ENCODE assay signal across 8 mouse cellular contexts in genomic region chr2:35610168-35610951, GRCm38 (mm10). TPM values are rescaled to one million over a fixed set of nuclear protein-coding genes. Genes with fewer than 3 reads are reported as not detected.
DNase-seq lines count a peak whose midpoint lies in the region; ATAC-seq and TF ChIP-seq lines count a peak whose summit lies in the region.

No protein-coding gene starts in this region.

- 13% methylated on average over 11 of the region's 11 CpGs for WGBS in forebrain, postnatal 0 days
- 4% methylated on average over 11 of the region's 11 CpGs for WGBS in midbrain, postnatal 0 days

- H3K4me2 ChIP-seq in forebrain, postnatal 0 days (ENCODE audit: low read depth): 0 out of 2 replicates have a peak overlapping the region, but pooled peaks have one; percentile 21
- peak overlapping the region; percentile 24; the same call in 1 of the 2 replicates for H3K4me2 ChIP-seq in midbrain, postnatal 0 days (ENCODE audit: low read depth, low read length, poor library complexity, severe bottlenecking)

- H3K27ac ChIP-seq in forebrain, postnatal 0 days (ENCODE audit: low read depth, low read length): no peak overlapping the region
- H3K27ac ChIP-seq in midbrain, postnatal 0 days (ENCODE audit: low read depth, low read length): no peak overlapping the region

- H3K9me3 ChIP-seq in erythroblast, embryonic 14.5 days (ENCODE audit: control insufficient read depth, low read length): no peaks in the 10 kb centered on the region
- H3K9me3 ChIP-seq in forebrain, postnatal 0 days (ENCODE audit: low read length): no peaks in the 10 kb centered on the region
- H3K9me3 ChIP-seq in midbrain, postnatal 0 days (ENCODE audit: low read length): no peaks in the 10 kb centered on the region

- DNase-seq in adipocyte (ENCODE audit: low spot score): peak; percentile 29
- DNase-seq in forebrain, postnatal 0 days: peak; percentile 41
- peak; percentile 54 to 78 for DNase-seq in left cerebral cortex, adult 18-20 months (ENCODE audit: low spot score in 2 of 2)
- DNase-seq in midbrain, postnatal 0 days (ENCODE audit: low spot score): no peak
- no peak for DNase-seq in spleen, postnatal 4 days (ENCODE audit: low spot score in 2 of 2)
- no peak for DNase-seq in gastrocnemius, postnatal 25 days

- H3K4me3 ChIP-seq in erythroblast, embryonic 14.5 days (replicated peaks): peak overlapping the region; percentile 23
- H3K4me3 ChIP-seq in forebrain, postnatal 0 days (ENCODE audit: low read depth, low read length): no peak overlapping the region
- no peak overlapping the region for H3K4me3 ChIP-seq in midbrain, postnatal 0 days (ENCODE audit: low read depth, low read length)

- ATAC-seq in erythroblast, adult 5-6 weeks (replicated peaks; ENCODE audit: low FRiP score, poor library complexity, severe bottlenecking): no peak
- peak; percentile 72 for ATAC-seq in forebrain, postnatal 0 days
- ATAC-seq in midbrain, postnatal 0 days (ENCODE audit: low FRiP score): peak; percentile 28; the same call in 1 of the 2 replicates

- H3K4me1 ChIP-seq in erythroblast, embryonic 14.5 days (ENCODE audit: control insufficient read depth): no peaks in the 10 kb centered on the region
- H3K4me1 ChIP-seq in forebrain, postnatal 0 days (ENCODE audit: insufficient read depth): peaks cover 13% of the 10 kb centered on the region
- peaks cover 22% of the 10 kb centered on the region for H3K4me1 ChIP-seq in midbrain, postnatal 0 days (ENCODE audit: insufficient read depth, low read length)

- H3K9ac ChIP-seq in forebrain, postnatal 0 days: no peak overlapping the region
- H3K9ac ChIP-seq in midbrain, postnatal 0 days (replicated peaks; ENCODE audit: low read length, poor library complexity, severe bottlenecking): no peak overlapping the region

- TF ChIP-seq CTCF in forebrain, postnatal 0 days (IDR thresholded peaks at IDR 0.05; ENCODE audit: low read depth): no peak
- no peak for TF ChIP-seq CTCF in midbrain, postnatal 0 days (IDR thresholded peaks at IDR 0.05)

- H3K27me3 ChIP-seq in erythroblast, embryonic 14.5 days (ENCODE audit: control insufficient read depth): no peaks in the 10 kb centered on the region
- H3K27me3 ChIP-seq in forebrain, postnatal 0 days (ENCODE audit: insufficient read depth, low read length): no peaks in the 10 kb centered on the region
- H3K27me3 ChIP-seq in midbrain, postnatal 0 days (ENCODE audit: insufficient read depth, low read length): no peaks in the 10 kb centered on the region

- no peaks in the 10 kb centered on the region for H3K36me3 ChIP-seq in erythroblast, embryonic 14.5 days (ENCODE audit: control insufficient read depth)
- no peaks in the 10 kb centered on the region for H3K36me3 ChIP-seq in forebrain, postnatal 0 days (ENCODE audit: insufficient read depth)
- H3K36me3 ChIP-seq in midbrain, postnatal 0 days (ENCODE audit: insufficient read depth, low read length): no peaks in the 10 kb centered on the region

RNA-seq across cellular contexts. Expression of gene Dab2ip, which starts 52.3 kb away (rescaled TPM):
- polyA plus RNA-seq in erythroblast, embryonic 14.5 days (2012): 0.10 and 0.20 TPM in 2 replicates
- total RNA-seq in erythroblast, adult 5-6 weeks (2015; ENCODE audit: low replicate concordance): 0.19 and 2.3 TPM in 2 replicates
- 1.4 and 2.2 TPM in 2 replicates for total RNA-seq in erythroblast, adult 5-6 weeks (2017; ENCODE audit: low replicate concordance)
- 112 and 119 TPM in 2 replicates for total RNA-seq in forebrain, postnatal 0 days (2014; rRNA removed)
- polyA plus RNA-seq in forebrain, postnatal 0 days (2015; fragmentation: Nextera tagmentation; extraction: Ambion mirVana): 54.9 and 65.4 TPM in 2 replicates
- 100 to 1,000 TPM; 133 to 135 TPM for total RNA-seq in left cerebral cortex, adult 18-20 months (2021)
- 161 and 175 TPM in 2 replicates for total RNA-seq in midbrain, postnatal 0 days (2014; rRNA removed)
- polyA plus RNA-seq in midbrain, postnatal 0 days (2015; fragmentation: Nextera tagmentation; extraction: Ambion mirVana): 71.5 and 73.3 TPM in 2 replicates
- 10 to 100 TPM; 40.1 to 40.7 TPM for total RNA-seq in gastrocnemius, postnatal 25 days (2021)

Comparison
In these comparisons a context has a peak if more than half of its experiments do, and no peak if none do; other contexts are left out.
1. DNase-seq: peak in adipocyte (single experiment), forebrain, postnatal 0 days (single experiment) and left cerebral cortex, adult 18-20 months (2 of 2); none in midbrain, postnatal 0 days (single experiment), spleen, postnatal 4 days (0 of 2) and gastrocnemius, postnatal 25 days (single experiment).
2. RNA of gene Dab2ip, which starts 52.3 kb away (total RNA-seq): 161 to 175 TPM in midbrain, postnatal 0 days, 133 to 135 TPM in left cerebral cortex, adult 18-20 months, 112 to 119 TPM in forebrain, postnatal 0 days and 40.1 to 40.7 TPM in gastrocnemius, postnatal 25 days; 0.19 to 2.3 TPM in erythroblast, adult 5-6 weeks; every median in the first group is over 10 times any median in the second.